Mouse (Mus musculus) heart, postnatal 0 days (tissue): ENCODE measurements around the gene Eif2b1. TPM values are rescaled to one million over a fixed set of nuclear protein-coding genes. Genes with fewer than 3 reads are reported as not detected.
"Not testable (repeated sequence)": the region's sequence is repeated elsewhere in the genome, so short reads cannot be mapped to it uniquely, and the experiment has no call there.

Experiments
- ATAC-seq: fragments of 200-750 bp; cut with Nextera tagmentation; 2 replicates; pipeline ENCODE4 v1.8.0; 2017; ENCODE audit warnings: low read depth, moderate number of reproducible peaks, moderate library complexity; ENCODE audit not compliant: insufficient read depth
- DNase-seq: peaks from one replicate; pipeline ENCODE4 v3.0.0-alpha.2; 2016; ENCODE audit warnings: low spot score
- H3K27ac ChIP-seq: fragments of 300-500 bp; sonication (generic); 2 replicates; pipeline ENCODE4 v1.5.1; 2014; ENCODE audit warnings: low read depth, mild to moderate bottlenecking
- H3K27me3 ChIP-seq: fragments of 300-500 bp; sonication (generic); 2 replicates; pipeline ENCODE4 v1.6.1; 2014; ENCODE audit warnings: low read length, mixed read lengths; ENCODE audit not compliant: control insufficient read depth, insufficient read depth
- H3K36me3 ChIP-seq: fragments of 300-500 bp; sonication (generic); replicated peaks from 2 replicates; pipeline ENCODE4 v1.6.1; 2014; ENCODE audit warnings: low read length, mixed read lengths; ENCODE audit not compliant: control insufficient read depth, insufficient read depth
- H3K4me1 ChIP-seq: fragments of 300-500 bp; sonication (generic); 2 replicates; pipeline ENCODE4 v1.6.1; 2014; ENCODE audit warnings: antibody characterized with exemption; ENCODE audit not compliant: control insufficient read depth, insufficient read depth
- H3K4me2 ChIP-seq: fragments of 300-500 bp; sonication (generic); 2 replicates; pipeline ENCODE4 v1.6.1; 2014; ENCODE audit warnings: low read depth, mild to moderate bottlenecking, low read length, moderate library complexity
- H3K4me3 ChIP-seq: fragments of 300-500 bp; sonication (generic); 2 replicates; pipeline ENCODE4 v1.5.1; 2014; ENCODE audit warnings: low read depth, low read length
- H3K9ac ChIP-seq: fragments of 300-500 bp; sonication (generic); replicated peaks from 2 replicates; pipeline ENCODE4 v1.6.1; 2014; ENCODE audit warnings: low read depth, low read length, mixed read lengths
- H3K9me3 ChIP-seq: fragments of 300-500 bp; sonication (generic); replicated peaks from 2 replicates; pipeline ENCODE4 v1.6.1; 2016; ENCODE audit warnings: low read length; ENCODE audit not compliant: control insufficient read depth
- CTCF ChIP-seq: IDR thresholded peaks from 2 replicates; pipeline ENCODE4 v1.5.1; 2016; ENCODE audit warnings: antibody characterized with exemption, control low read depth, low read depth
- EP300 ChIP-seq: IDR thresholded peaks from 2 replicates; pipeline ENCODE4 v1.6.1; 2016; ENCODE audit warnings: antibody characterized with exemption, low read depth
- WGBS: fragments of 180-500 bp; shearing (Covaris S2); extraction: QIAGEN DNeasy Blood & Tissue Kit; methylation state at CpG from one replicate; pipeline ENCODE4 v1.1.7; 2014; 5-methylcytosine and 5-hydroxymethylcytosine counted together
- polyA plus RNA-seq: library from polyadenylated mRNA; unstranded; fragments of >200 nt; fragmentation: Nextera tagmentation; extraction: Ambion mirVana; gene quantifications from 2 replicates; pipeline ENCODE4 v1.2.1, GENCODE M21; 2015
- total RNA-seq: library from RNA; depleted of rRNA; stranded (reverse); fragments of >200 nt; gene quantifications from 2 replicates; pipeline ENCODE4 v1.2.3, GENCODE M21; 2014; ENCODE audit warnings: low replicate concordance

Gene Eif2b1
- total and polyA plus RNA-seq, 2 experiments from 2014 or later: 49.5 to 58.6 TPM

- no peaks in the 10 kb centered on the region for H3K9me3 ChIP-seq
- DNase-seq (no peak), ATAC-seq (no peak)
- no peak overlapping the region for H3K9ac ChIP-seq
- H3K4me2 ChIP-seq: no peak overlapping the region
- no peak overlapping the region for H3K27ac ChIP-seq
- whole genome bisulfite sequencing: 77% methylated on average over 1 of the region's 1 CpGs
- no peak overlapping the region for H3K4me3 ChIP-seq
- H3K36me3 ChIP-seq: peaks cover 52% of the 10 kb centered on the region
- H3K4me1 ChIP-seq: peaks cover 5% of the 10 kb centered on the region
- no peak for TF ChIP-seq EP300
- peak; percentile 49 for TF ChIP-seq CTCF
- H3K27me3 ChIP-seq: no peaks in the 10 kb centered on the region
Observed at GRCm38 (mm10) chr5:124555145-124555544, 23.8 kb downstream of the Eif2b1 start.

GRCm38 (mm10) chr5:124553607-124554006 lies 25.3 kb downstream of the Eif2b1 start:
- no peak overlapping the region for H3K9ac ChIP-seq
- H3K9me3 ChIP-seq: no peaks in the 10 kb centered on the region
- no peak overlapping the region for H3K4me3 ChIP-seq
- WGBS: 73% methylated on average over 6 of the region's 6 CpGs
- H3K36me3 ChIP-seq: peaks cover 40% of the 10 kb centered on the region
- H3K27ac ChIP-seq: no peak overlapping the region
- no peaks in the 10 kb centered on the region for H3K27me3 ChIP-seq
- H3K4me2 ChIP-seq: 0 out of 2 replicates have a peak overlapping the region, but pooled peaks have one; percentile 89
- TF ChIP-seq EP300: no peak
- H3K4me1 ChIP-seq: peaks cover 5% of the 10 kb centered on the region
- ATAC-seq (no peak), DNase-seq (no peak)

DNA sequence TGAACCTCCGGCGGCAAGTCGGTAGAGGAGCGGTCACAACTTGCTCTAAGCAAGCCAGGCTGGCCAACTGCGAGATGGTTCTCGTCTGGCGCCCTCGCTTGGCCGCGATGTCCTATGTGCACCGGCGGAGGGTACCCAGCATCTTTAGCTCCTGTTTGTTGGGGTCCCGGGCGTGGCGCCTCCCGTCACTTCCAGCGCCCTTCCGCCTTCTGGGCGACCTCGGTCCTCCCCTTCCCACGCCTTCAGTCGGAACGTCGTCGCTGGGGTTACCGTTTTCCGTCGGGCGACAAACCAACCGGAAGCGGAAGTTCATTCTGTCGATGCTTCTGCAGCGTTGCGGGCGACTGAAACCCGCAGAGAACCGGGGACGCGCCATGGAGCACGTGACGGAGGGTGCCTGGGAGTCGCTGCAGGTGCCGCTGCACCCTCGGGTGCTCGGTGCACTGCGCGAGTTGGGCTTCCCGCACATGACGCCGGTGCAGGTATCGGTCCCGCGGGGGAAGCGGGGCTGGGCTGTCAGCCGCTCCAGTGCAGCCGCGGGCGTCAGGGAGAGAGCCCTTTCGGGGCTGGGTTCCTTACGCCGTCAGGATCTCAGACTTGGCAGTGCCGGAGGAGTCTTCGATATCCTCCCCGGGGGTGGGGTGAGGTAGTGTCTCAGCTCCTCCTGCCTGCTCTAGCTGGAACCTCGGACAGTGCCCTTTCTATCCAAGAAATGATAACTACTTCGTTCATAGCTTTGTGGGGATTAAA lies 26.2 kb downstream of the Eif2b1 start, which contains the start of gene Ddx55:
Gene Ddx55, plus strand, starts transcription at position 307 of the 750 bp plus-strand sequence.
- Histone ChIP-seq H3K4me3 (peak within 1 kb of the TSS; percentile 93), H3K36me3 (peaks cover 40% of the 10 kb centered on the region), H3K4me2 (peak within 1 kb of the TSS; percentile 89), H3K27me3 (no peaks in the 10 kb centered on the region), H3K27ac (peak within 1 kb of the TSS; percentile 88), H3K9me3 (no peaks in the 10 kb centered on the region), H3K4me1 (peaks cover 5% of the 10 kb centered on the region), H3K9ac (peak within 1 kb of the TSS; percentile 74)
- WGBS: under 1% methylated on average over 65 of the region's 66 CpGs
- ATAC-seq (peak; percentile 91), DNase-seq (peak; percentile 92)
- TF ChIP-seq CTCF: no peak
- no peak for TF ChIP-seq EP300

DNA sequence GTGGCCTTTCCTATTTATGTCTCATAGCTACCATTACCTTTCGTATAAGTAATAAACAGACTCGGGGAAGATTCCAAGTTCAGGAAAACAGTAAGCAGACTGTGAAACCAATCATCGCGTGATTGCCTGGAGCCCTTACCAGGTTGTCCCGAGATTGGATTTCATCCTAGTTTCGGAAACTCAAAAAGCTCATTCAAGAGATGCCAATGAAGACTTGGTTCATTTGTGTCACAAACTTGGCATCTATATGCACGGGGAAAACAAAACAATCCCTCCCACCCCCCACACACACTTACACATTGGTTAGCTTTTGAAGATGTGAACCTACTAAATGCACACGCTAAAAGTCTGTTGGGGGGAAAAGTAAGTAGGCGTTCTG lies 26.8 kb downstream of the Eif2b1 start:
- 6% methylated on average over 9 of the region's 9 CpGs for WGBS

GRCm38 (mm10) chr5:124551349-124552093 lies 27.4 kb downstream of the Eif2b1 start:
- H3K9me3 ChIP-seq, H3K27me3 ChIP-seq, ATAC-seq, DNase-seq, H3K4me1 ChIP-seq: not testable (repeated sequence)
- peak overlapping the region; percentile 74 for H3K9ac ChIP-seq
- 29% methylated on average over 5 of the region's 5 CpGs for WGBS
- peaks cover 43% of the 10 kb centered on the region for H3K36me3 ChIP-seq
- peak overlapping the region; percentile 93 for H3K4me3 ChIP-seq
- peak overlapping the region; percentile 89 for H3K4me2 ChIP-seq
- peak overlapping the region; percentile 88 for H3K27ac ChIP-seq

More for the DNA sequence above, 26.8 kb downstream of the Eif2b1 start:
- H3K27ac ChIP-seq: peak overlapping the region; percentile 88
- H3K4me2 ChIP-seq: peak overlapping the region; percentile 89
- TF ChIP-seq EP300 (no peak), CTCF (no peak)
- H3K9ac ChIP-seq: peak overlapping the region; percentile 74
- no peaks in the 10 kb centered on the region for H3K27me3 ChIP-seq
- H3K4me3 ChIP-seq: peak overlapping the region; percentile 93
- H3K4me1 ChIP-seq: peaks cover 5% of the 10 kb centered on the region
- peaks cover 43% of the 10 kb centered on the region for H3K36me3 ChIP-seq
- no peak for ATAC-seq
- H3K9me3 ChIP-seq: no peaks in the 10 kb centered on the region
- no peak for DNase-seq

DNA sequence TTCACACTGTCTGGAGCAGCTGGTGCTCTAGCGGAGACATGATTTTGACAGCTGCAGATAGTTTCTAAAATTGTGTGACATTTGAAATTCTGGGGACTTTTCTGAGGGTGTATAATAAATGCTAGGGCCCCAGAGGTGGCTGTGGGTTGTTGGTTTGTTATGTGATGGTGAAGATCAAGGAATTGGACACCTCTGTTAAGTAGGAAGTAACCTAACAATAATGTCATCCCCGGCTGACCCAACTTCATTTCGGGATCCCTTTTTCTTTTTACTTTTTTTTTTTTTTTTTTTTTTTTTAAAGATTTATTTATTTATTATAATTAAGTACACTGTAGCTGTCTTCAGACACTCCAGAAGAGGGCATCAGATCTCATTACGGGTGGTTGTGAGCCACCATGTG lies 28.2 kb downstream of the Eif2b1 start:
- 71% methylated on average over 4 of the region's 4 CpGs for WGBS
- H3K4me1 ChIP-seq, H3K9ac ChIP-seq, H3K4me2 ChIP-seq, H3K9me3 ChIP-seq, DNase-seq, H3K4me3 ChIP-seq, H3K27ac ChIP-seq, H3K27me3 ChIP-seq, ATAC-seq: not testable (repeated sequence)
- H3K36me3 ChIP-seq: peaks cover 45% of the 10 kb centered on the region
